Mouse (Mus musculus) CH12.LX (cell line): ENCODE results near the gene Gm21750. TPM values are rescaled to one million over a fixed set of nuclear protein-coding genes. Genes with fewer than 3 reads are reported as not detected.

Source experiments
- DNase-seq: peaks from one replicate; pipeline ENCODE4 v3.0.0-alpha.2; 2013; ENCODE audit errors: extremely low read depth
- H3K27ac ChIP-seq: 2 replicates; pipeline ENCODE4 v1.5.1; 2012; ENCODE audit warnings: low read depth, mild to moderate bottlenecking, control low read depth, moderate library complexity; ENCODE audit not compliant: insufficient read depth
- H3K27me3 ChIP-seq: replicated peaks from 2 replicates; pipeline ENCODE3; 2012; ENCODE audit warnings: inconsistent platforms
- H3K36me3 ChIP-seq, 2 experiments: replicated peaks in 1 of 2; 2 replicates each; pipeline versions ENCODE3 to v1.6.1; 2012; ENCODE audit warnings: inconsistent platforms in 1 of 2, low read length in 1 of 2, mild to moderate bottlenecking in 1 of 2, mixed read lengths in 1 of 2, moderate library complexity in 1 of 2; ENCODE audit not compliant: control insufficient read depth in 1 of 2, insufficient read depth in 1 of 2
- H3K4me1 ChIP-seq, 2 experiments: 2 replicates each; pipeline ENCODE4 v1.6.1; 2012; ENCODE audit warnings: inconsistent platforms in 1 of 2, moderate library complexity in 1 of 2; ENCODE audit not compliant: insufficient read depth in 2 of 2, control insufficient read depth in 1 of 2
- H3K4me2 ChIP-seq: 2 replicates; pipeline ENCODE4 v1.6.1; 2012; ENCODE audit warnings: low read depth, mild to moderate bottlenecking, control low read depth; ENCODE audit not compliant: poor library complexity, insufficient read depth, severe bottlenecking
- H3K4me3 ChIP-seq, 3 experiments: fragments of 150-350 bp in 1 of 3; sonication (generic) in 1 of 3; replicated peaks in 1 of 3; 2 replicates each; pipeline versions ENCODE3 to v1.5.1; 2011 to 2012; ENCODE audit warnings: low read depth in 2 of 3, low read length in 2 of 3, mild to moderate bottlenecking in 2 of 3, moderate library complexity in 2 of 3, control low read depth in 1 of 3, improper control_type of control experiment in 1 of 3, inconsistent platforms in 1 of 3, mixed read lengths in 1 of 3; ENCODE audit not compliant: poor library complexity in 1 of 3
- H3K79me2 ChIP-seq: replicated peaks from 2 replicates; pipeline ENCODE4 v1.6.1; 2012; ENCODE audit warnings: mild to moderate bottlenecking, moderate library complexity; ENCODE audit not compliant: control insufficient read depth, poor library complexity, insufficient read depth, severe bottlenecking; ENCODE audit errors: extremely low read depth
- H3K9ac ChIP-seq: 2 replicates; pipeline ENCODE4 v1.6.1; 2012; ENCODE audit warnings: low read depth, mild to moderate bottlenecking, control low read depth, moderate library complexity; ENCODE audit not compliant: insufficient read depth
- H3K9me3 ChIP-seq: replicated peaks from 2 replicates; pipeline ENCODE3; 2012; ENCODE audit warnings: low read length, inconsistent platforms, mixed read lengths
- CHD1 ChIP-seq: IDR thresholded peaks from 2 replicates; pipeline ENCODE4 v1.6.1; 2012; ENCODE audit warnings: low read depth, low read length, improper control_type of control experiment, inconsistent platforms
- CTCF ChIP-seq, 2 experiments: IDR thresholded peaks in 1 of 2; conservative IDR thresholded peaks in 1 of 2; 2 replicates each; pipeline ENCODE4 v1.5.1; 2011 to 2012; ENCODE audit warnings: low read depth in 2 of 2, low read length in 2 of 2, improper control_type of control experiment in 1 of 2, inconsistent platforms in 1 of 2, mild to moderate bottlenecking in 1 of 2, moderate library complexity in 1 of 2
- E2F4 ChIP-seq: IDR thresholded peaks from 2 replicates; pipeline ENCODE4 v1.6.1; 2011; ENCODE audit warnings: low read depth, low read length, improper control_type of control experiment; ENCODE audit not compliant: insufficient replicate concordance
- ETS1 ChIP-seq: conservative IDR thresholded peaks from 2 replicates; pipeline ENCODE4 v1.6.1; 2012; ENCODE audit warnings: low read depth, mild to moderate bottlenecking, inconsistent platforms, low read length, improper control_type of control experiment, moderate library complexity
- JUND ChIP-seq: conservative IDR thresholded peaks from 2 replicates; pipeline ENCODE4 v1.6.1; 2011; ENCODE audit warnings: low read depth, low read length, improper control_type of control experiment
- MAZ ChIP-seq: IDR thresholded peaks from 2 replicates; pipeline ENCODE4 v1.6.1; 2012; ENCODE audit warnings: low read depth, mild to moderate bottlenecking, inconsistent platforms, low read length, improper control_type of control experiment, moderate library complexity
- MXI1 ChIP-seq: IDR thresholded peaks from 2 replicates; pipeline ENCODE4 v1.6.1; 2011; ENCODE audit warnings: mild to moderate bottlenecking, low read depth, low read length, improper control_type of control experiment
- NRF1 ChIP-seq: IDR thresholded peaks from 2 replicates; pipeline ENCODE4 v1.6.1; 2014; ENCODE audit warnings: low read depth, mild to moderate bottlenecking, inconsistent platforms, low read length, improper control_type of control experiment, moderate library complexity
- POLR2A ChIP-seq: IDR thresholded peaks from 2 replicates; pipeline ENCODE4 v1.6.1; 2011; ENCODE audit warnings: low read depth, mild to moderate bottlenecking, improper control_type of control experiment, low read length
- POLR2AphosphoS2 ChIP-seq: IDR thresholded peaks from 2 replicates; pipeline ENCODE4 v1.6.1; 2011; ENCODE audit warnings: low read depth, low read length, improper control_type of control experiment
- RAD21 ChIP-seq: IDR thresholded peaks from 2 replicates; pipeline ENCODE4 v1.6.1; 2011; ENCODE audit warnings: low read depth, mild to moderate bottlenecking, low read length, improper control_type of control experiment, moderate library complexity
- RCOR1 ChIP-seq: conservative IDR thresholded peaks from 2 replicates; pipeline ENCODE4 v1.6.1; 2012; ENCODE audit warnings: low read depth, mild to moderate bottlenecking, inconsistent platforms, low read length, improper control_type of control experiment
- SIN3A ChIP-seq: IDR thresholded peaks from 2 replicates; pipeline ENCODE4 v1.6.1; 2012; ENCODE audit warnings: low read length, improper control_type of control experiment, inconsistent platforms
- SMC3 ChIP-seq: IDR thresholded peaks from 2 replicates; pipeline ENCODE4 v1.6.1; 2011; ENCODE audit warnings: low read depth, low read length, improper control_type of control experiment
- TCF12 ChIP-seq: IDR thresholded peaks from 2 replicates; pipeline ENCODE4 v1.6.1; 2014; ENCODE audit warnings: low read depth, mild to moderate bottlenecking, inconsistent platforms, low read length, improper control_type of control experiment
- ZC3H11A ChIP-seq: IDR thresholded peaks from 2 replicates; pipeline ENCODE4 v1.6.1; 2012; ENCODE audit warnings: low read depth, mild to moderate bottlenecking, inconsistent platforms, low read length, improper control_type of control experiment
- ZMIZ1 ChIP-seq: IDR thresholded peaks from 2 replicates; pipeline ENCODE4 v1.6.1; 2012; ENCODE audit warnings: low read depth, mild to moderate bottlenecking, inconsistent platforms, low read length, improper control_type of control experiment
- dilution Hi-C: fragments of 300-500 bp; cut with MboI; formaldehyde crosslinking; loops from 2 replicates; pipeline ENCODE4 v1.14.3; 2020; ENCODE audit warnings: low sequenced_read_pairs; ENCODE audit not compliant: extremely low pct_unique_long_range_greater_than_20kb, extremely low pct_ligation_motif_present
- in situ Hi-C: fragments of 300-500 bp; cut with MboI; formaldehyde crosslinking; loops from 3 replicates; pipeline ENCODE4 v1.14.3; 2019; ENCODE audit warnings: low sequenced_read_pairs, low pct_ligation_motif_present, low pct_unique_long_range_greater_than_20kb, mixed read lengths
- polyA plus RNA-seq: library from polyadenylated mRNA; unstranded; fragments of >175 nt; gene quantifications from 2 replicates; pipeline ENCODE4 v1.2.1, GENCODE M21; 2012; ENCODE audit warnings: low read depth; ENCODE audit not compliant: insufficient read length
- total RNA-seq, 2 experiments: library from RNA; depleted of rRNA; stranded (reverse); fragments of 300-350 nt in 1 of 2; fragments of >200 nt in 1 of 2; gene quantifications; 2 replicates each; pipeline ENCODE4 v1.2.3; 2012 to 2014

Gm21750 gene
- total and polyA plus RNA-seq, 3 experiments = not detected

GRCm38 (mm10) chr14:73634356-73634755 lies 26.7 kb upstream of the Gm21750 start:
- in situ Hi-C loops (no loop called here), dilution Hi-C loops (no loop called here)
- Histone ChIP-seq H3K4me2 (no peak overlapping the region), H3K36me3 (no peaks in the 10 kb centered on the region), H3K79me2 (no peaks in the 10 kb centered on the region), H3K9ac (no peak overlapping the region), H3K9me3 (no peaks in the 10 kb centered on the region), H3K27ac (no peak overlapping the region), H3K4me3 (no peak overlapping the region), H3K27me3 (no peaks in the 10 kb centered on the region), H3K4me1 (no peaks in the 10 kb centered on the region; a peak in 1 of 4 replicates)
- no peak for TF ChIP-seq CHD1
- no peak for TF ChIP-seq ZC3H11A
- TF ChIP-seq SIN3A = no peak
- TF ChIP-seq POLR2AphosphoS2 = no peak
- TF ChIP-seq NRF1 = no peak
- no peak for TF ChIP-seq CTCF (conservative IDR thresholded peaks at IDR 0.05 in 1 of 2, IDR thresholded peaks at IDR 0.05 in 1 of 2; ENCODE audit: low read depth in 2 of 2, low read length in 2 of 2)
- TF ChIP-seq POLR2A = no peak
- no peak for TF ChIP-seq MXI1
- no peak for TF ChIP-seq TCF12
- no peak for TF ChIP-seq MAZ
- TF ChIP-seq ZMIZ1 = no peak
- no peak for TF ChIP-seq JUND
- no peak for TF ChIP-seq E2F4
- TF ChIP-seq ETS1 = no peak
- DNase-seq = no peak

GRCm38 (mm10) chr14:73637460-73637859 lies 23.6 kb upstream of the Gm21750 start:
- H3K4me1 ChIP-seq = no peaks in the 10 kb centered on the region; a peak in 1 of 4 replicates
- peak; percentile 55 for DNase-seq
- H3K9me3 ChIP-seq = no peaks in the 10 kb centered on the region
- no peak overlapping the region for H3K4me3 ChIP-seq
- no peaks in the 10 kb centered on the region for H3K27me3 ChIP-seq
- H3K27ac ChIP-seq = no peak overlapping the region
- no peaks in the 10 kb centered on the region for H3K36me3 ChIP-seq
- TF ChIP-seq CTCF (conservative IDR thresholded peaks at IDR 0.05 in 1 of 2, IDR thresholded peaks at IDR 0.05 in 1 of 2; ENCODE audit: low read depth in 2 of 2, low read length in 2 of 2) (peak; percentile 39 to 71), RAD21 (peak; percentile 46), SMC3 (peak; percentile 52), RCOR1 (no peak)
- TF ChIP-seq, all 38 proteins: peak for 3
- dilution Hi-C loops (no loop called here), in situ Hi-C loops (no loop called here)
- no peak overlapping the region for H3K4me2 ChIP-seq
- H3K79me2 ChIP-seq = no peaks in the 10 kb centered on the region
- no peak overlapping the region for H3K9ac ChIP-seq
